Mouse (Mus musculus) adrenal gland (tissue): Measurements from ENCODE around the gene Larp7.

Experiments
- intact Hi-C: fragments of 180-260 bp; cut with DNase I; formaldehyde crosslinking; loops from one replicate; pipeline ENCODE4 v1.15.1; 2025
- long read RNA-seq, 2 experiments: library from polyadenylated mRNA; unstranded; transcript quantifications; one replicate each; pipeline ENCODE4 v2.0.0; 2020; ENCODE audit warnings: borderline replicate concordance in 1 of 2; ENCODE audit not compliant: insufficient replicate concordance in 1 of 2

The Larp7 gene
- long read RNA-seq, experiment 1, partial matches to known transcripts = 19 of 24 reads
- long read RNA-seq, experiment 1, other reads (novel, unspliced or antisense) = 3 of 24 reads
- long read RNA-seq, experiment 2, partial matches to known transcripts = 25 of 31 reads
- long read RNA-seq, experiment 2, other reads (novel, unspliced or antisense) = 3 of 31 reads

DNA sequence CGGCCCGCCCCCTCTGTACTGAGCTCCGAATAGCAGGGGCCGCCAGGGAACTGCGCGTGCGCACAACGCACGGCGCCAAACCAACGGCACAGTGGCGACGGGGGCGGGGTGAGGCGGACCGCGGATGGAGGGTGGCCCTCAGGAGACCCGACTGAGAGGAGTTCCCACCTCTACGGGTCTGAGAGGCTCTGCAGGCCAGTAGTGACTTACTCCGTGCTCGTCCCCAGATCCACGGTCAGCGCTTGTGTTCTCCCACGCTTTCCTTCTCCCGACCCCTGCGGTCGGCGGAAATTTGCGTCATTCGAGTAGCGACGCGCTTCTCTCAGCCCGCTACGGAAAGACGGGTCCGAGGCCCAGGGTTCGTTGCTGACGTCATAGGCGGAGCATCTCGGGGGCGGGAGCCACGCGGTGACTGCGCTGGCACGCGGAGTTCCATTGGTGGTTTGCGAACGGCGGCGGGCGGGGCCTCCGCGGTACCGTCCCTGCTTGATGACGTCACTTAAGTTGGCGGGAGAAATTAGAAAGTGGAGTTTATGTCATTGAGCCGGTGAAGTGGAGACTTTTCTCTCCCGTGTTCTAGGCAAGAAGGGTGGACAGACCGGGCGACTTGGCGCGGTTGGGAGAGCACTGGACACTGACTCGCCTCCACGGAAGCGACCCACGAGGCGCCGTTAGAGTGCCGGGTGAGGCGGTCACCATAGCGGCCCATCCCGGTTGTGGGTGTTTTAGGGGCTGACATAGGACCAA is at the start of gene Larp7, which contains the start of gene Zgrf1:
TSS of gene Larp7 (minus strand) at position 377 of the 747 bp plus-strand sequence.
TSS of gene Zgrf1 (plus strand) at position 517 of the 747 bp plus-strand sequence.
- intact Hi-C loops = loop anchor here (5.0 kb wide), 1 partner anchor 231 kb away; no protein-coding TSS in a partner anchor

DNA sequence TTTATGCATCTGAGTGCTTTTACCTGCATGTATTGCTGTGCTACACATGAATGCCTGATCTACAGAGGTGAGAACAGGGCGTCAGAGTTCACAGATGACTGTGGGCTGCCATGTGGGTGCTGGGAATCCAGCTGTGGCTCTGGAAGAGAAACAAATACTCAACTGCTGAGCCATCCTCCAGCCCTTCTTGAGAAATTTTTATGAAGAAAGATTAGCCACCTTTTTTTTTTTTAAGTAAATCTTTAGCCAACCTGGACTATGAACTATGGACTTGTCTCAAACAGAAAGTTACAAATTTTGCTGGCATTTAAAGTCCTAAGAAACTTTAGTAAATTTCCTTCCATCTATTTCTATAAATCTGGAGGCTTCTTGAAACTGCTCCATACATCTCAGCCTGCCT is 44.0 kb upstream of the Larp7 start:
- intact Hi-C loops = no loop called here

DNA sequence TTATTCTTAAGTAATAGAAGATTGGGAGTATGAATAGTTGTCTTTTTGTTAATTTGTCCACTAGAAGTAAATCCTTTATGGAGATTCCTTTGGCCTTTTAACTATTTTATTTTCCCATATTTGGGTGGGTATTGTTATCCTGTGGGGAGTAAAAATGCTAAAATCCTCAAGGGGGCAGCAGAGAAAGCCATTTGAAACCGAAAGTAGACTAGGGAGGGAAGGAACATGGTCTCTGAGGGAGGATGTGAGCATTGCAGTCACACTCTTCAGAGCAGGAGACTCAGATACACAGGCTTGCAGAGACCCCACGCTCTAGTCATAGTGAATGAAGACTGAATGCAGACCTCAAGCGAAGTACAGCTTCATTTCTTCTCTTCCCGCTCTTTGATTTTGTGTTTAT is 19.4 kb upstream of the Larp7 start:
- intact Hi-C loops = loop anchor here (5.0 kb wide), 1 partner anchor 190 kb away; no protein-coding TSS in a partner anchor

DNA sequence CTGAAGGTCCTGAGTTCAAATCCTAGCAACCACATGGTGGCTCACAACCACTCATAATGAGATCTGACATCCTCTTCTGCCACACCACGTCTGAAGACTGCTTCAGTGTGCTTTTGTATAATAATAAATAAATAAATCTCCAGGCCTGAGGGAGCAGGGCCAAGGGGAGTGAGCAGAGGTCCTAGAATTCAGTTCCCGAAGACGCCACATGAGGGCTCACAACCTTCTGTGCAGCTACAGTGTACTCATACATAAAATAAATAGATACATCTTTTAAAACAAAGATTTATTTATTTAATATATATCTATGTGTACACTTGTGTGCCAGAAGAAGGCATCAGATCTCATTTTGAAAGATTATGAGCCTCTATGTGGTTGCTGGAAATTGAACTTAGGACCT is 12.0 kb upstream of the Larp7 start:
- intact Hi-C loops = no loop called here

DNA sequence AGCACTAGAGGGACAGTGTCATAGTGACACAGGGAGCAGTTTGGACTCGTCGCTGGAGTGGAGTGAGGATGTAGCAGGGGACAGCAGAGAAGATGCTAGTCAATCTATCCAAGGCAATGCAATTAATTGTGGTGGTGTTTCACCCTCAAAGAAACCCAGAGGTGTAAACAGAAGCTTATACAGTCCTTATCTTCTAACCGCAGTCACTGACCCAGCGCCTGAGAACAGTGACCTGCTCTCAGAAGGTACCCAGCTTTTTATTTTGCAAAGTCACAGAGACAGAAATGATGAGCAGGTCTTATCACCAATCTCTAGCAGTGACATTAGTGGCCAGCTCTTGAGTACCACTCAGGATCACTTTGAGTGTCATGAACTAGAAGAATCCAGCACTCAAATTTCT is 9.8 kb upstream of the Larp7 start:
- intact Hi-C loops = no loop called here

DNA sequence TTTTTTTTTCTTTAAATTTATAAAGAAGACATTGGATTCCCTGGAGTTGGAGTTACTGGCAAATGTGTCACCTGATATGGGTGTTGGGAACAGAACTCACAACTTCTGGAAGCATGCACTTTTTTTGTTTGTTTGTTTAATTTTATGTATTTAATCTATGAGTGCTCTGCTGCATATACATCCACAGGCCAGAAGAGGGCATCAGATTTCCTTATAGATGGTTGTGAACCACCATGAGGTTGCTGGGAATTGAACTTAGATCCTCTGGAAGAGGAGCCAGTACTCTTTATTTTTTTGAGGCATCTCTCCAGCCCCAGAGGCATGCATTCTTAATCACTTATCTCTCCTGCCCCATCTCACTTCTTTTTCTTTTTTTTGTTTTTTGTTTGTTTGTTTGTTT is 5.1 kb upstream of the Larp7 start:
- intact Hi-C loops = no loop called here

DNA sequence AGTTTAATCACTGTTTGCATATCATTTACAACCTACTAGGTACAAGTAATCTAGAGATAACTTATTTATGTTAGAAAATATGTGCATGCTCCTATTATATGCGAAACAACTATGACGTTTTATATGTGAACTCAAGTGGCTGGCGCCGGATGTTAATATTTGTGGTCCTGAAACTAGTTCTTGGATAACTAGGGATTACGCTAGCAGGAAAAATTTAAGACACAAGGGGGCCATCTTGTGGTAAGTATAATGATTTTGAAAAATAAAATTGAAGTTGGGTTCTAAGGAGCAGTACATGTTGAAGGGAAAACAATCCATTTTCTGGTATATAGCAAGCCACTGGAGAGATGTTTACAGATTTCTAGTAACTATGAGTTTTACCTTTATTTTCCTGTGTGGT is 1.6 kb upstream of the Larp7 start:
- intact Hi-C loops = loop anchor here (5.0 kb wide), 1 partner anchor 232 kb away; no protein-coding TSS in a partner anchor

DNA sequence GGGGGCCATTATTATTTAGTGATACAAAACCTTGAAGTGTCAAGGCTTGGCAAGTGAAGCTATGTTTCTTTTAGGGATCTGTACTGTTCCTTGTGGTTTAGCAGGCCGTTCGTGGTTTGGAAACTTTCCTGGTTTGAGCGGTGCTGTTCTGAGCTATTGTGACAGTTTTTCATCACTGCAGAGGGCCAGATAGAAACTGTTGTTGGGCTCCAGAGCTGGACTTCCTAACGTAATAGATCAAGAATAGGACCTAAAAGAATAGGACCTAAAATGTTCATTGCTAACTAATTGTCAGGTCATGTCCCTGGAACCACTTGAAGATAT is 533 bp upstream of the Larp7 start:
- intact Hi-C loops = loop anchor here (5.0 kb wide), 1 partner anchor 231 kb away; no protein-coding TSS in a partner anchor

DNA sequence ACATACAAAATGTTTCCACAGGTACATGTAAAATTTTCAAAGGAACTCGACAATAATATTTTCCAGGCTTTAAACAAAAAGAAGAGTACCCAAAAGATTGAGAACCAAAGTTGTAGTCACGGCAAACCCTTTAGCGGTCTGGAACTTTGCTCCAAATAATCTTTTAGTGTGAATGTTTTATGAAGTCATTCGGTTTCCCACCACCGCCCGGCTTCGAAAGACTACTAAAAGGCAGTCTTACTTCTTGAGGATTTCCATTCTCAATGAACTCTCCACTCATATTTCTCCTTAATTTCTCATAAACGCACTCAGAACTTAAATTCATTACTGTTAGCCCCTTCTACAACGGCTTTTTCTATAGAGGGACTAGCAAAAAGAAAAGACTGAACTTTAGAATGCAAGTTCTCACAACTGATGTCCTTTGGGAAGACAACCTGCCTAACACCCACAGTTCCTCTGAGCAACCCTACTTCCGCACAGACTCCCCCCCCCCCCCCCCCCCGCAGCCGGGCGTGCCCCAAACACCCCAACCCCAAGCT is 646 bp downstream of the Larp7 start:
- intact Hi-C loops = loop anchor here (5.0 kb wide), 1 partner anchor 230 kb away; no protein-coding TSS in a partner anchor

DNA sequence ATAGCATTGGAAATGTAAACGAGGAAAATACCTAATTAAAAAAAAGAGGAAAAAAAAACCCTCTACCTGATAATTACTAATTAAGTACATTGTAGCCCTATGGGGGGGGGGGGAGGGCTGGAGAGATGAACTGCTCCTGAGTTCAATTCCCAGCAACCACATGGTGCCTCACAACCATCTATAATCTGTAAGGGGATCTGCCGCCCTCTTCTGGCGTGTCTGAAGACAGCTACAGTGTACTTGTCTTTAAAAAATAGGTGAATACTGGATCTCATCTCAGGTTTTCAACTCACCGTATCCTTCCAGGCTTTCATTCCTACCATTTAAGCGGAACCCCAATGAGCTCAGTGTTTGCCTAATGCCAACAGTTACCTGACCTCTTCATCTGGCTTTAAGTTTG is 5.3 kb downstream of the Larp7 start:
- intact Hi-C loops = loop anchor here (2.0 kb wide), 1 partner anchor 97 kb away; no protein-coding TSS in a partner anchor

DNA sequence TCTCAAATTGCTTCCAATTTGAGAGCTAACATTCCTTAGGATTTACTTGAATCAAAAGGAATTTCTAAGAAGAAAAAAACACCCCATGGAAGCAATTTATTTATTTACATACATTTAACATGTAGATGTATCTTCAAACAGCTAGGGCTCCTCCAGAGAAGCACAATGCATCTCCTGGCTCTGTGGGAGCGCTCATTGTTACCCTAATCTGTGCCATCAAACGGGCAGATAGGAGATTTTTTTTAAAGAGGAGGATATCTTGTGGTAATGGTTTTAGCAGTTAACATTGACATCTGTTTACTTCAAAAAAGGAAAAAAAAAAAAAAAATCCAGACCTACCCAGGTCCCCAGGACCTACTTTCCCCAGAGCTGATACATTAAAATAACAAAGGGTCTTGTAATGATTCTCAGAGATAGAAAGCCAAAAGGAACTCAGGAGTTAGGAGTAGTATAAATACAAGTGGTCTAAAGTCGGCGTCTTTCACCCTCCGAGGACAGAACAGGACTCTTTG is 8.5 kb downstream of the Larp7 start:
- intact Hi-C loops = loop anchor here (5.0 kb wide), 1 partner anchor 47 kb away; the partner anchor contains the start of gene Ank2

DNA sequence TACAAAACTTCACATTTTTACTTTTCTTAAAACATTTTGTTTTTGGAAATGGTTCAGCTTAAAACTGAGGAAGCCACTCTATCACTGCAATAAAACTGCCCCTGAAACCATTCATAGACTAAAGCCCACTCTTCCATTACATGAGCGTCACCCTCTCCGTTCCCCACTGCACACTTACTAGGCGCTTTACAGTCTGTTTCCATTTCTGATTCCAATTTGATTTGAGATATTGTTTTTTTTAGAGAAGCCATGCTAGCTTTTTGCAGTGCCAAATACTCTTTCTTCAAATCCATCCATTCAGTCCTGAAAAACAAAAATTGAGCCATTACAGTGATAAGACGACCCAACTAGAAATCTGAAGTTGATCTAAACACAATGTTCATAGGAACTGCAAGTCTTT is 9.2 kb downstream of the Larp7 start:
- intact Hi-C loops = loop anchor here (5.0 kb wide), 1 partner anchor 47 kb away; the partner anchor contains the start of gene Ank2

DNA sequence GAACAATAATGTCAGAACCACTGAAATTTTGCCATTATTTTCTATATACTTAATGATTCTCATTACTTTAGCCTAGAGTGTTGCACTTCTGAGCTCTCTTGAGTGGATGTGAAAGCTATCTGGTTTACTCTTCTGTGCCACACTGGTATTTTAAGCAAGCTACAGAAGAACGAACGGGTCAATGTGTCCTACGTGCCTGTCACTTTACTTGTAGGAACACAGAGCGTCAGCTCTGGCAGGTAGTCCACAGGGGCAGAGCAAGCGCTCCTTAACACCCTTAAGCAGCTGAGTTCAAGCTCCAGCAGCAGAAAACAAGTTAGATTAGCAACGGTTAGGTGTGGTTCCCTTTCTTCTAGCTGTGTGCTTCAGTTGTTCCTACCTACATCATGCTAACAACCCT is 14.0 kb downstream of the Larp7 start:
- intact Hi-C loops = no loop called here

DNA sequence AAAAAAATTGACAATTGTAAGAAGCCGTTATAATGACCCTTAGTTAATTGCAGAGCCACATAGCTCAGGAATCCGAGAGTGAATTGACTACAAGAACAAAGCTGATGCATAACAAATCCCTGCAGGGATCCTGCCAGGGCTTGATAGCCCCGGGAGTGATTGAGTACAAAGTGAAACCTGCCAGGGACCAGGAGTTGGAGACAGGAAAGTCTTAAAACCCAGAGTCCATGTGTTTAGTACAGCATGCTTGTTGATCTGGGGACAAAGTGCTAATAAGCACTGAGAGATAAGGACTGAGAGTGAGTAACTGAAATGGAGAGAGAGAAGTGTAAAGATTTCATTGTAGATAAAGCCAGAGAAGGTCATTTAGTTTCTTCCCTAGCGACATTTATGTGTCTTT is 22.9 kb downstream of the Larp7 start:
- intact Hi-C loops = no loop called here

DNA sequence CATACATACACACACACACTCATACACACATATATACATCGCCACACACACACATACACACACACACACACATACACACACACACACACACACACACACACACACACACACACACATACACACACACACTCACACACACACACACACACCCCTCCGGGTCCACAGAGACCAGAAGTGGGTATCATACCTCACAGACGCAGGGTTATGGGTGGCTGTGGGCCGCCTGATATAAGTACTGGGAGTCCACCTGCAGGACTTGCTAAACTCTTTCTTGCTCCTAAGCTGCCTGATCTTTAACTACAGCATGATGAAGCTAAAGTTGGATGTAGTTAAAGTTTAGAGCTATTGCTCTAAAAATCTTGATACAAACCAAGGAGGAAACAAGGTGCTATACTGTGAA is 23.3 kb downstream of the Larp7 start:
- intact Hi-C loops = no loop called here

DNA sequence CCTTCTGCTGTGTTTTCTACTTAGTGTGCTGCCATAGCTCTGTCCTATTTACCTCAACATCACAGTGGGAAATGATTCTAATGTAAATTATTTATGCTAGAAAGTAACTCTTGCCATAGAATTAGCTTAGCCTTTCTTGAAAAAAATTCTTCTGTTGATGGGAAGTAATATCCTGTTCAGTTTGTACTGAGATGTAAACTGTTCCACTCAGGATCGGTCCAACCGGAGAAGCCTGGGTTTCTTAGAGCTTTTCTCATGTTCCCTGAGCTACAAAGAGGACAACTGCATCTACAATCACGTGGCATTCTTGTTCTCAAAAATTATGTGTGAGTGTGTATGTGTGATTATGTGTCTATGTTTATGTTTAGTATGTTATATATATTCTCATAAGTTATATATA is 23.9 kb downstream of the Larp7 start:
- intact Hi-C loops = no loop called here

DNA sequence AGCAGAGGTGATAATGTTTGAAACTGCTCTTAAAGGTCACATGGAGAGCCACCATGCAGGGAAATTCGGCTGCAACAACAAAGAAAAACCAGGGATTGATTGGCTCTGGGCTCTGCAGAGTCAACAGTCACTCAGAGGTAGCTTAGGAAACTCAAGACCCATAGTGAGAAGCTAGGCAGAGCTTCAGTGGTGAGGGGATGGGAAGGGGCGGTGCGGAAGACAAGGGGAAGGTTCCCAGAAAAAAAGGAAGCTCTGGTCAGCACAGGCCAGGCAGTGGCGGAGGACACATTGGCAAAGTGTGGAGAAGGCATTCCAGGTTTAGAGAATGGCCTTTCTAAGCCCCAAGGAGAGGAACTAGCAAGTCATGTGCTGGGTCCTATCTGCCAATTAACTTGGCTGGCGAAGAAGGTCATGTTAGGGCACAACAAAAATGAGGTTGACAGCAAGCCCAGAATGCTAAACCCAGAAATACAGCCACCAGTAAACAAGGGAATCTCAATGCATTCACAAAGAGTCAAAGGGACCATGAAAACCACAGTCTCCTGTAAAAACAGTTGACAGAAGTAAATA is 25.6 kb downstream of the Larp7 start:
- intact Hi-C loops = no loop called here

DNA sequence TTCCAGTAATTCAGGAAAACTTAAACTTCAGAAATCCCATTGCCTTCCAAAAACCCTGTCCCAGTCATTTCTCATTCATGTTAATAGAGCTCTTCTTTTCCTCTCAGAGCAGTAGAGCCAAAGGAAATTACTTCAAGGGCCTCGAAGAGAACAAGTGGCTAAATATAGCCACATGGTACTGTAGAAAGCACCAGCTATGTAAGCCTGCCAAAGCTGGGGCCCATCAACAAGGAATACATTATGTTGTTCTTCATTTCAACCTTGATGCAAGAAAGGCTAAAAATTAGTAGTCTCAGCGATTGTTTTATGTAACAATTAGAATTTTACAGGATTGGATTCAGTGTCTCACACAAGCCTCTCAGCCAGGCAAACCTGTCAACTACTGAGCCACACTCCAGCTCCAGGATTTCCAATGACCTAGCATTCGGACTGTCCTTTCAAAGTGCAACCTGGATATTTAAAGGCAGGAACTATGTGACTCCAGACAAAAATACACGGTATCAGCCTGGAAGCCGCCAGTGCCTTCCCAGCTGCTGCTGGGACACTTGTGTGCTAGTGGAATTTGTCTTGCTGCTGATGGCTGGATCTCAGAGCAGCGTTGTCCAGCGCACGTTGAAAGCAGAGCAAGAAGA is 27.8 kb downstream of the Larp7 start:
- intact Hi-C loops = no loop called here

DNA sequence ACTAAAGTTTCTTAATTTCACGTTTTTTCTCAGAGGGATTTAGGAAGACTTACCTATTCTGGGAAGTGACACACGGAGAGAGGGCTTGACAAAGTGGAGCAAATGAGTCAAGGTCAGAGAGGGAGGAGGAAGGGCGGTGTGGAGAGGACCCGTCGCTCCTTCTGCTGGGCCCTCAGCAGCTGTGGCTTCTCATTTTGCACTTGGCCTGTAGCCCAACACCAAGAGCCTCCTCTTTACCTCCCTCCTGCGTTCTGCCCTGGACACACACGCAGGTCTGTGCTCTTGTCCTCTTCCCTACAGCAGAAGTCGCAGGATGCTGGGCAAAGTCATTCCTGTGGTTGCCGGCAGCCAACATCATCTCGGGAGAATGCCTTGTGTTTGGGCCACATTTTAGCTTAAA is 32.0 kb downstream of the Larp7 start:
- intact Hi-C loops = no loop called here

DNA sequence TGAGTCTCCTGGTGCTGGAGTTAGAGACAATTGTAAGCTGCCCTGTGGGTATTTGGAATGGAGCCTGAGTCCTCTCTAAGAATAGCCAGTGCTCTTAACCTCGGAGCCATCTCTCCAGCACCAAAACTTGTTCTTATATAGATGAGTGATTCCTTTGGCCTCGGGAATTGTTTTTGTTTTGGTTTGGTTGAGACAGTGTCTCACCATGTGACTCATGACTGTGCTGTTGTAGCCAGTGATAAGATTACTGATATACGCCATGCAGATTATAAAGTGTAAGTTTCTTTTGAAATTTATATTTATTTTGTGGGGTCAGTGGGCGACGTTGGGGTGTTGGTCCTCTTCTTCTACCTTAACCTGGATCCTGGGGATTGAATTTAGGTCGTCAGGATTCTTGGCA is 32.8 kb downstream of the Larp7 start:
- intact Hi-C loops = no loop called here

DNA sequence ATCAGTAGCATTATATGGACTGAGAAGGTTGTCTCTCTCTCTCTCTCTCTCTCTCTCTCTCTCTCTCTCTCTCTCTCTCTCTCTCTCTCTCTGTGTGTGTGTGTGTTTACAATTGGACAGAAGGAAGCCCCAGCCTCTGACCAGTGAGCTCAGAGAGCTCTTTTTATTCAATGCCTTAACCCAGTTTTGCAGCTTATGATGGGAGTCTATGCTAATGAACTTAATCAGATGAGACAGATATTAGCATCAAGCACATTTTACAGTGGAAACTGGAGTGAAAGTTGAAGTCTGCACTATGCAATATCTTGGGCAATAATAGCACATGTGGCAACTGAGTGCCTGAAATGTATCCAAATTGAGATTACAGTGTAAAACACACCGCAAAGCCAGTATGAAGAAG is 37.9 kb downstream of the Larp7 start:
- intact Hi-C loops = no loop called here
